Mouse (Mus musculus): ENCODE results near the gene Dnmt3c.
A peak's percentile ranks its signal among the peaks of the same experiment; 100 is the strongest.
"Not testable (repeated sequence)": the region's sequence is repeated elsewhere in the genome, so short reads cannot be mapped to it uniquely, and the experiment has no call there.

Dnmt3c gene

GRCm38 (mm10) chr2:153696352-153696751 is at the start of gene Dnmt3c:
Gene Dnmt3c (plus strand): TSS chr2:153696652.
- DNase-seq: no peak

- DNase-seq: no peak
Measured at GRCm38 (mm10) chr2:153648773-153649297, 47.6 kb upstream of the Dnmt3c start.

GRCm38 (mm10) chr2:153649298-153650013 is 47.0 kb upstream of the Dnmt3c start, which contains the start of gene Dnmt3b:
Gene Dnmt3b (plus strand): TSS chr2:153649450.
- peak; percentile 55 for DNase-seq

- peak; percentile 55 for DNase-seq
Measured at GRCm38 (mm10) chr2:153650014-153650687, 46.3 kb upstream of the Dnmt3c start.

GRCm38 (mm10) chr2:153651681-153652080 is 44.8 kb upstream of the Dnmt3c start:
- DNase-seq: no peak

GRCm38 (mm10) chr2:153657659-153658058 is 38.8 kb upstream of the Dnmt3c start:
- not testable (repeated sequence) for DNase-seq

GRCm38 (mm10) chr2:153660616-153661015 is 35.8 kb upstream of the Dnmt3c start:
- DNase-seq: no peak

- no peak for DNase-seq
Measured at GRCm38 (mm10) chr2:153665401-153665800, 31.1 kb upstream of the Dnmt3c start.

GRCm38 (mm10) chr2:153668754-153669376 is 27.6 kb upstream of the Dnmt3c start:
- DNase-seq: peak; percentile 15

GRCm38 (mm10) chr2:153670111-153670510 is 26.3 kb upstream of the Dnmt3c start:
- DNase-seq: no peak

- no peak for DNase-seq
Measured at GRCm38 (mm10) chr2:153672619-153673018, 23.8 kb upstream of the Dnmt3c start.

- not testable (repeated sequence) for DNase-seq
Measured at GRCm38 (mm10) chr2:153675364-153675763, 21.1 kb upstream of the Dnmt3c start.

GRCm38 (mm10) chr2:153676944-153677343 is 19.5 kb upstream of the Dnmt3c start:
- no peak for DNase-seq

GRCm38 (mm10) chr2:153677550-153677949 is 18.9 kb upstream of the Dnmt3c start:
- DNase-seq: no peak

- DNase-seq: no peak
Measured at GRCm38 (mm10) chr2:153679959-153680358, 16.5 kb upstream of the Dnmt3c start.

- DNase-seq: not testable (repeated sequence)
Measured at GRCm38 (mm10) chr2:153693413-153693812, 3.0 kb upstream of the Dnmt3c start.

GRCm38 (mm10) chr2:153694462-153695085 is 1.9 kb upstream of the Dnmt3c start:
- peak; percentile 76 for DNase-seq

GRCm38 (mm10) chr2:153703389-153703788 is 6.9 kb downstream of the Dnmt3c start:
- DNase-seq: no peak

GRCm38 (mm10) chr2:153710701-153711330 is 14.4 kb downstream of the Dnmt3c start:
- peak; percentile 45 for DNase-seq

- no peak for DNase-seq
Measured at GRCm38 (mm10) chr2:153712646-153713091, 16.2 kb downstream of the Dnmt3c start.

GRCm38 (mm10) chr2:153713227-153713626 is 16.8 kb downstream of the Dnmt3c start:
- DNase-seq: no peak

- DNase-seq: not testable (repeated sequence)
Measured at GRCm38 (mm10) chr2:153717861-153718260, 21.4 kb downstream of the Dnmt3c start.

Measured in thymus, postnatal 14 days (tissue).